Mouse (Mus musculus) adrenal gland, postnatal 0 days (tissue): ENCODE measurements around the gene Arhgap44. TPM values are rescaled to one million over a fixed set of nuclear protein-coding genes. Genes with fewer than 3 reads are reported as not detected.

Experiments used
- microRNA-seq: library from miRNA; unstranded; fragments of <30 nt; microRNA quantifications from one replicate; pipeline ENCODE4, GENCODE M21; 2016; ENCODE audit warnings: borderline replicate concordance; ENCODE audit not compliant: insufficient number of aligned reads
- polyA plus RNA-seq: library from polyadenylated mRNA; unstranded; fragments of >200 nt; fragmentation: Nextera tagmentation; extraction: Ambion mirVana; gene quantifications from 2 replicates; pipeline ENCODE4 v1.2.1, GENCODE M21; 2015

The Arhgap44 gene
- 4.8 and 8.2 TPM in 2 replicates for polyA plus RNA-seq

GRCm38 (mm10) chr11:65162767-65163120 lies at the start of gene Arhgap44:
Gene Arhgap44 (minus strand): TSS chr11:65162961.

GRCm38 (mm10) chr11:65159791-65160190 lies 3.0 kb downstream of the Arhgap44 start, which contains the start of gene 1700086D15Rik:
Gene 1700086D15Rik (minus strand): TSS chr11:65159891.

GRCm38 (mm10) chr11:64978720-64979488 lies 183.9 kb downstream of the Arhgap44 start, which contains the start of gene Elac2:
Gene Elac2 (plus strand): TSS chr11:64979038.

Small RNAs within 50 kb of the gene (microRNA-seq; reads per million reads assigned to microRNA genes)
- gene Gm25991: not detected

Other genes starting within 250 kb of the Arhgap44 start
- gene Elac2, start 183.9 kb downstream of the Arhgap44 start, polyA plus RNA-seq: 10.8 and 20.3 TPM in 2 replicates
- 0.38 TPM in 1 of 2 replicates, not detected in the other for gene 1700086D15Rik, start 3.1 kb downstream of the Arhgap44 start, polyA plus RNA-seq
- 0.32 and 0.93 TPM in 2 replicates for gene Myocd, start 107.0 kb upstream of the Arhgap44 start, polyA plus RNA-seq